Mouse (Mus musculus) limb, embryonic 15.5 days (tissue): ENCODE results near the gene Dcp1a. TPM values are rescaled to one million over a fixed set of nuclear protein-coding genes. Genes with fewer than 3 reads are reported as not detected.

Source experiments
- ATAC-seq: fragments of 200-750 bp; cut with Nextera tagmentation; 2 replicates; pipeline ENCODE4 v1.8.0; 2017; ENCODE audit warnings: low read depth, moderate TSS enrichment; ENCODE audit not compliant: insufficient number of reproducible peaks, low FRiP score, low TSS enrichment
- H3K27ac ChIP-seq: fragments of 300-500 bp; sonication (generic); 2 replicates; pipeline ENCODE4 v1.5.1; 2015; ENCODE audit warnings: moderate library complexity, mild to moderate bottlenecking, inconsistent platforms
- H3K27me3 ChIP-seq: fragments of 300-500 bp; sonication (generic); 2 replicates; pipeline ENCODE4 v1.6.1; 2015; ENCODE audit warnings: inconsistent platforms
- H3K36me3 ChIP-seq: fragments of 300-500 bp; sonication (generic); 2 replicates; pipeline ENCODE4 v1.6.1; 2015; ENCODE audit warnings: inconsistent platforms
- H3K4me1 ChIP-seq: fragments of 300-500 bp; sonication (generic); 2 replicates; pipeline ENCODE4 v1.6.1; 2015; ENCODE audit warnings: inconsistent platforms
- H3K4me2 ChIP-seq: fragments of 300-500 bp; sonication (generic); 2 replicates; pipeline ENCODE4 v1.6.1; 2015; ENCODE audit warnings: mild to moderate bottlenecking, inconsistent platforms
- H3K4me3 ChIP-seq: fragments of 300-500 bp; sonication (generic); 2 replicates; pipeline ENCODE4 v1.5.1; 2015; ENCODE audit warnings: mild to moderate bottlenecking, inconsistent platforms
- H3K9ac ChIP-seq: fragments of 300-500 bp; sonication (generic); 2 replicates; pipeline ENCODE4 v1.6.1; 2015; ENCODE audit warnings: inconsistent platforms
- H3K9me3 ChIP-seq: fragments of 300-500 bp; sonication (generic); 2 replicates; pipeline ENCODE4 v1.6.1; 2016; ENCODE audit warnings: inconsistent platforms
- WGBS: fragments of 180-500 bp; shearing (Covaris S2); methylation state at CpG from one replicate; pipeline ENCODE4 v1.1.7; 2015; 5-methylcytosine and 5-hydroxymethylcytosine counted together
- polyA plus RNA-seq: library from polyadenylated mRNA; unstranded; fragments of >200 nt; fragmentation: Nextera tagmentation; extraction: Ambion mirVana; gene quantifications from 2 replicates; pipeline ENCODE4 v1.2.1, GENCODE M21; 2015

Gene Dcp1a
- 23.2 and 24.6 TPM in 2 replicates for polyA plus RNA-seq

- Histone ChIP-seq H3K36me3 (peaks cover 21% of the 10 kb centered on the region), H3K4me2 (peak within 1 kb of the TSS; percentile 61), H3K9me3 (no peaks in the 10 kb centered on the region), H3K4me1 (peaks cover 6% of the 10 kb centered on the region; the same call in 1 of the 2 replicates), H3K9ac (peak within 1 kb of the TSS; percentile 97), H3K27ac (peak within 1 kb of the TSS; percentile 90), H3K4me3 (peak within 1 kb of the TSS; percentile 85), H3K27me3 (no peaks in the 10 kb centered on the region)
- under 1% methylated on average over 39 of the region's 39 CpGs for WGBS
- ATAC-seq: peak; percentile 98
Measured at GRCm38 (mm10) chr14:30479361-30479948, at the start of gene Dcp1a. Gene Dcp1a, plus strand, starts transcription at chr14:30479535.

GRCm38 (mm10) chr14:30429606-30430005 is 49.7 kb upstream of the Dcp1a start:
- Histone ChIP-seq H3K27me3 (no peaks in the 10 kb centered on the region), H3K4me3 (no peak overlapping the region), H3K36me3 (no peaks in the 10 kb centered on the region), H3K4me1 (peaks cover 14% of the 10 kb centered on the region), H3K4me2 (no peak overlapping the region), H3K27ac (no peak overlapping the region), H3K9ac (no peak overlapping the region), H3K9me3 (no peaks in the 10 kb centered on the region)
- no peak for ATAC-seq
- WGBS: 53% methylated on average over 9 of the region's 9 CpGs

- 85% methylated on average over 9 of the region's 9 CpGs for WGBS
- Histone ChIP-seq H3K9me3 (no peaks in the 10 kb centered on the region), H3K9ac (no peak overlapping the region), H3K27me3 (no peaks in the 10 kb centered on the region), H3K4me1 (peaks cover 14% of the 10 kb centered on the region), H3K36me3 (no peaks in the 10 kb centered on the region), H3K27ac (no peak overlapping the region), H3K4me3 (no peak overlapping the region), H3K4me2 (no peak overlapping the region)
- no peak for ATAC-seq
Measured at GRCm38 (mm10) chr14:30430026-30430425, 49.3 kb upstream of the Dcp1a start.

GRCm38 (mm10) chr14:30430446-30430845 is 48.9 kb upstream of the Dcp1a start:
- Histone ChIP-seq H3K9ac (no peak overlapping the region), H3K36me3 (no peaks in the 10 kb centered on the region), H3K27me3 (no peaks in the 10 kb centered on the region), H3K27ac (no peak overlapping the region), H3K4me2 (no peak overlapping the region), H3K4me3 (no peak overlapping the region), H3K4me1 (peaks cover 12% of the 10 kb centered on the region), H3K9me3 (no peaks in the 10 kb centered on the region)
- ATAC-seq: no peak
- WGBS: 81% methylated on average over 5 of the region's 5 CpGs

- no peak overlapping the region for H3K4me2 ChIP-seq
- no peak for ATAC-seq
- WGBS: 87% methylated on average over 5 of the region's 5 CpGs
- no peak overlapping the region for H3K4me3 ChIP-seq
- no peak overlapping the region for H3K27ac ChIP-seq
- H3K27me3 ChIP-seq: no peaks in the 10 kb centered on the region
- H3K9me3 ChIP-seq: no peaks in the 10 kb centered on the region
- H3K36me3 ChIP-seq: no peaks in the 10 kb centered on the region
- no peak overlapping the region for H3K9ac ChIP-seq
- no peaks in the 10 kb centered on the region for H3K4me1 ChIP-seq
Measured at GRCm38 (mm10) chr14:30435316-30435715, 44.0 kb upstream of the Dcp1a start.

GRCm38 (mm10) chr14:30439915-30440314 is 39.4 kb upstream of the Dcp1a start:
- Histone ChIP-seq H3K4me2 (no peak overlapping the region), H3K27ac (no peak overlapping the region), H3K9me3 (no peaks in the 10 kb centered on the region), H3K4me3 (no peak overlapping the region), H3K9ac (no peak overlapping the region), H3K36me3 (no peaks in the 10 kb centered on the region), H3K4me1 (no peaks in the 10 kb centered on the region), H3K27me3 (no peaks in the 10 kb centered on the region)
- 75% methylated on average over 3 of the region's 3 CpGs for WGBS
- no peak for ATAC-seq

GRCm38 (mm10) chr14:30455801-30456595 is 23.3 kb upstream of the Dcp1a start:
- Histone ChIP-seq H3K27me3 (peaks cover 9% of the 10 kb centered on the region; the same call in 1 of the 2 replicates), H3K27ac (no peak overlapping the region), H3K36me3 (no peaks in the 10 kb centered on the region), H3K9me3 (no peaks in the 10 kb centered on the region), H3K9ac (no peak overlapping the region), H3K4me2 (peak overlapping the region; percentile 22; the same call in 1 of the 2 replicates), H3K4me1 (0 out of 2 replicates have a peak, but pooled peaks cover 4% of the 10 kb centered on the region), H3K4me3 (no peak overlapping the region)
- no peak for ATAC-seq
- 23% methylated on average over 13 of the region's 13 CpGs for whole genome bisulfite sequencing

- H3K4me3 ChIP-seq: no peak overlapping the region
- no peak for ATAC-seq
- 65% methylated on average over 7 of the region's 7 CpGs for WGBS
- no peaks in the 10 kb centered on the region for H3K9me3 ChIP-seq
- peaks cover 9% of the 10 kb centered on the region; the same call in 1 of the 2 replicates for H3K27me3 ChIP-seq
- H3K9ac ChIP-seq: no peak overlapping the region
- H3K4me1 ChIP-seq: 0 out of 2 replicates have a peak, but pooled peaks cover 4% of the 10 kb centered on the region
- H3K36me3 ChIP-seq: no peaks in the 10 kb centered on the region
- no peak overlapping the region for H3K4me2 ChIP-seq
- H3K27ac ChIP-seq: no peak overlapping the region
Measured at GRCm38 (mm10) chr14:30457436-30457835, 21.9 kb upstream of the Dcp1a start.

- Histone ChIP-seq H3K4me2 (no peak overlapping the region), H3K27ac (no peak overlapping the region), H3K9ac (no peak overlapping the region), H3K4me1 (0 out of 2 replicates have a peak, but pooled peaks cover 4% of the 10 kb centered on the region), H3K27me3 (peaks cover 9% of the 10 kb centered on the region; the same call in 1 of the 2 replicates), H3K9me3 (no peaks in the 10 kb centered on the region), H3K4me3 (no peak overlapping the region), H3K36me3 (no peaks in the 10 kb centered on the region)
- whole genome bisulfite sequencing: 37% methylated on average over 2 of the region's 2 CpGs
- ATAC-seq: no peak
Measured at GRCm38 (mm10) chr14:30457897-30458296, 21.4 kb upstream of the Dcp1a start.

GRCm38 (mm10) chr14:30458820-30459219 is 20.5 kb upstream of the Dcp1a start:
- 0 out of 2 replicates have a peak, but pooled peaks cover 4% of the 10 kb centered on the region for H3K4me1 ChIP-seq
- 70% methylated on average over 3 of the region's 3 CpGs for WGBS
- ATAC-seq: no peak
- peaks cover 9% of the 10 kb centered on the region; the same call in 1 of the 2 replicates for H3K27me3 ChIP-seq
- no peak overlapping the region for H3K4me2 ChIP-seq
- no peak overlapping the region for H3K27ac ChIP-seq
- no peaks in the 10 kb centered on the region for H3K9me3 ChIP-seq
- H3K9ac ChIP-seq: no peak overlapping the region
- no peak overlapping the region for H3K4me3 ChIP-seq
- no peaks in the 10 kb centered on the region for H3K36me3 ChIP-seq

GRCm38 (mm10) chr14:30459891-30460523 is 19.3 kb upstream of the Dcp1a start:
- Histone ChIP-seq H3K4me1 (0 out of 2 replicates have a peak, but pooled peaks cover 4% of the 10 kb centered on the region), H3K27ac (no peak overlapping the region), H3K4me3 (no peak overlapping the region), H3K9me3 (no peaks in the 10 kb centered on the region), H3K4me2 (0 out of 2 replicates have a peak overlapping the region, but pooled peaks have one; percentile 17), H3K36me3 (no peaks in the 10 kb centered on the region), H3K27me3 (peaks cover 9% of the 10 kb centered on the region; the same call in 1 of the 2 replicates), H3K9ac (no peak overlapping the region)
- ATAC-seq: no peak
- WGBS: 5% methylated on average over 14 of the region's 14 CpGs
